Mouse (Mus musculus) liver, adult (tissue): ENCODE measurements around the gene Net1.

Source experiments
- GATA4 ChIP-seq: IDR thresholded peaks from 2 replicates; pipeline ENCODE4 v1.6.1; 2014; ENCODE audit warnings: mild to moderate bottlenecking, low read length; ENCODE audit not compliant: insufficient replicate concordance

The Net1 gene

GRCm38 (mm10) chr13:3917571-3918311, at the start of gene Net1, which contains the start of gene Tubal3:
Gene Net1 (minus strand): TSS chr13:3918220.
Gene Tubal3 (plus strand): TSS chr13:3918274.
- no peak for TF ChIP-seq GATA4

- no peak for TF ChIP-seq GATA4
These were observed 33.3 kb upstream of the Net1 start for GRCm38 (mm10) chr13:3951198-3951914.

DNA sequence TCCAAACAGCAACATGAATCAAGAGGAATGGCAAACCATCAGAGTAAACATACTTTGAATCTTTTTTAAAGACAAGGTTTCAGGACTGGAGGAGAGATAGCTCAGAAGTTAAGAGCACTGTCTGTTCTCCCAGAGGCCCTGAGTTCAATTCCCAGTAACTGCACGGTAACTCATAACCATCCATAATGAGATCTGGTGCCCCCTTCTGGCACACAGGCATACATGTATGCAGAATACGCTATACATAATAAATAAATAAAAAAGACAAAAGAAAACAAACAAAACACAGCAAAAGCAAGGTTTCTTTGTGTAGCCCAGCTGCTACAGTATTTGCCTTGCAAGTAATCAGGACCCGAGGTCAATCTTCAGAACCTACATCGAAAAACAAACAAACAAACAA, 31.5 kb upstream of the Net1 start:
- no peak for TF ChIP-seq GATA4

- TF ChIP-seq GATA4 = no peak
These were observed 29.2 kb upstream of the Net1 start for GRCm38 (mm10) chr13:3947267-3947666.

GRCm38 (mm10) chr13:3945249-3945648, 27.2 kb upstream of the Net1 start, which contains the start of gene Ucn3:
Gene Ucn3 (minus strand): TSS chr13:3945349.
- TF ChIP-seq GATA4 = no peak

DNA sequence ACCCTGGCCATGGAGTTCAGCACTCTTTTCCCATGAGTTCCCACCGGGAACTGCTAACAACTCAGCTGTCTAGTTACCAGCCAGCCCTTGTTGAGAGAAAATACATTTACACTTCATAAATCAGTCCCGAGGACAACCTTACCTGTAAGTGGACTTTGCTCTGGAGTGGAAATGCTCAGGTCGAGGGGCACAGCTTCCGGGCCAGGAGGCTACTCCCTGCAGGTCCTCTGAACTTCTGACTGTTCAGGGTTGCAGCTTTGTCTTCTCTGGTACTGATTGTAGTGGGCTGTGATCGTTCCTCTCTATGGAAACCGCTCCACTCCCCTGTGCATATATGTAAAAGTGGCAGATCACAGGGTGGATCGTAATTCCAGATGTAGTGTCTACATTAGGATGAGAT, 26.7 kb upstream of the Net1 start:
- TF ChIP-seq GATA4 = no peak

- no peak for TF ChIP-seq GATA4
These were observed 8.0 kb upstream of the Net1 start for GRCm38 (mm10) chr13:3926046-3926445.

DNA sequence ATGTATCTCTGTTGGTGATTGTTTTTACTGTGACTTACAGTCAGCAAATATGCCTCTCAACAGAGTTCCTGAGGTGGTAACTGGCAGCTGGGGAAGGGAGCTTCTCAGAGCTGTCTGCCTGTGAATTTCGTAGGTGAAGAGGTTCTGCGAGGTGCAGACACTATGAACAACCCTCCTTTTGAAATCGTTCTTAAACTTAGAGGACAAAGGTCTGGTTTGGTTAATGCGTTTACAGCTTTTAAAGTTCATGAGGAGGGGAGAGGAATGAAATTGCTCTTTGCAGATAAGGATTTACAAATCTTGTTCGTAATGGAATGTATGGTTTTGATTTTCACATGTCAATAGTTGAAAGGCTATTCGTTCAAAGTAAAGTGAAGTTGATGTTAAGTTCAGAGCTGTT, 7.6 kb upstream of the Net1 start:
- no peak for TF ChIP-seq GATA4

GRCm38 (mm10) chr13:3924483-3924882, 6.5 kb upstream of the Net1 start:
- no peak for TF ChIP-seq GATA4

- no peak for TF ChIP-seq GATA4
These were observed 4.5 kb downstream of the Net1 start for GRCm38 (mm10) chr13:3913504-3913903.

GRCm38 (mm10) chr13:3910356-3910755, 7.7 kb downstream of the Net1 start:
- TF ChIP-seq GATA4 = no peak

DNA sequence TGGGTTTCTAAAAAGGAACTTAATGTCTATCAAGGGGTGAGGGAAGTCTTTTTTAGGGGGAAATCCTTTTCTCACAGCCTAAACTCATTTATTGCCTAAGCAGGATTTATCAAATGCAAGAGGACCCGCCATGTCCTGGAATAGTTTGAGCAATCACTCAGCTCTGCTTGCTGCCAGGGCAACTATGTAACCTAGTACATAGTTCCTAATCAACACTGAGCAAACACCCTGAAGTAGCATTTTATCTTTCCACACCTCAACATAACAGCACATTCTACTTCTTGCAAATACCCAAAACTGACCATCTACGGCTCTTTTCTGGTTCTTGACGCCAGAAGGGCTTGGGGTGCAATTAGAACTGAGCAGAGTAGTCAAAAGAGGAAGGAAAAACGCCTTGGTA, 9.8 kb downstream of the Net1 start:
- no peak for TF ChIP-seq GATA4

- TF ChIP-seq GATA4 = peak; percentile 76
These were observed 10.8 kb downstream of the Net1 start for GRCm38 (mm10) chr13:3907151-3907696.

- TF ChIP-seq GATA4 = no peak
These were observed 18.7 kb downstream of the Net1 start for GRCm38 (mm10) chr13:3899301-3899700.

DNA sequence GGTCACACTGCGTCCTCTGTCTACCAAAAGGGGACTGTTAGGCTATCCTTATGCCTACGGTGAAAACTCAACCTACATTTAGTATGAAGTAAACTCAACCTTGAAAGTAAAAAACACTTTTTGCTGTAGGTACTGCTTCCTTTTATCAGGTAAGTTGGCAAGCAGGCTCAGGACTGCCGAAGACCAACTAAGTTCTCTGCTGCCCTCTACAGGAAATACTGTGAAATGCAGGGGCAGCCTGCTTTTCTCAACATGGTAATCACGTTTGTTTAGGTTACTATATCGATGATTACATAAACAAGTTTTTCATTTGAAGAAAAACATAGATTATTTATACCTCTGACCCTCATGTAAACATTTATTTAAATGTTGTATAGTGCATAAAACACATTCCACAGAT, 21.1 kb downstream of the Net1 start:
- TF ChIP-seq GATA4 = no peak

- TF ChIP-seq GATA4 = no peak
These were observed 22.0 kb downstream of the Net1 start for GRCm38 (mm10) chr13:3896032-3896431.
